Mouse (Mus musculus): ENCODE measurements around the gene Smad6. TPM values are rescaled to one million over a fixed set of nuclear protein-coding genes. Genes with fewer than 3 reads are reported as not detected.
A peak's percentile ranks its signal among the peaks of the same experiment; 100 is the strongest.

The Smad6 gene
- polyA plus RNA-seq, 1 experiment, result 2.6 TPM

DNA sequence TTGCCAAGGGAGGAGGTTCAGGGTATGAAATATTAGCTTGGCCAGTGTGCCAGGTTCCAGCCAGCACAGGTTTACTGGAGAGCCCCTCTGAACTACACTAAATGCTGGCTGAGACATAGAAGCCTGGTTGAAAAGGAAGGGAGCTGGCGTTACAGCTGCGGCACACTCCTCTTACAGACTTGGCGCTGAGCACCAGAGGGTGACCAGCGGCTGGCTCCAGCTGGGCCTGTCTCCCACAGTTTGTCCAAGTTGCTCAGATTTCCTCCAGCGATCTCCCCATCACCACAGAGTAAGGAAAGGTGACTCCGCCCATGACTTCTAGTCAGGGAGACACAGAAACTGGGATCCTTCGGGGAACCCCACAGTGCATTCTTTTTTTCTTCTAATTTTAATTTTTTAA, 95.5 kb downstream of the Smad6 start:
- Histone ChIP-seq H3K27ac (ENCODE audit: insufficient read depth, low read length) (no peak overlapping the region), H3K4me3 (ENCODE audit: insufficient read depth, low read length) (no peak overlapping the region), H3K4me1 (ENCODE audit: control insufficient read depth, insufficient read depth, low read length) (no peaks in the 10 kb centered on the region)
- no peak for TF ChIP-seq CTCF (IDR thresholded peaks at IDR 0.05; ENCODE audit: extremely low read depth, insufficient read depth, low read length)
- TF ChIP-seq POLR2A (IDR thresholded peaks at IDR 0.05; ENCODE audit: extremely low read depth, insufficient read depth, low read length), result no peak

DNA sequence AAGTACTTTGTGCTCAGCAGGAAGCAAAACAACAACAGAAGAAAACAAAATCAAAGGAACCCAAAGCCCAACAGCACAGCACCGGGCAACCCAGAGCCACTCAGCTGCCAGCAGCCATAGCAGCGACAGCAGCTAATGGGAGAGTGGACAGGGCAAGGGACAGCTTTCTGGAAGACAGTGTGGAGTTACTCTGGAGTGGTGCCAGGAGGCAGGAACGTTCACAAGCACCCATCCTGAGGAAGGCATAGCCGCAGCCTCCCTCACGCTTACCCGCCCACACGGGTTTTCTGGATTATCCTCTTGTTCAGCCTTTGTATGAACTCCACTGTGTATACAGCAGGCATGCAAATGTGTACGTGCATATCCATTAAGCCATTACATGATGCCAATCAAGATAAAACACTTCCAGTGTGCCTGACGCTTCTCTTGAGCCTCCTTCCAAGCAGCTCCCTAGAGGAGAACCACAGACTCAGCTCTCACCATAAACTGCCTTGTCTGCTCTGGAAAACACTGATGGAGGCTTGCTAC, 98.6 kb downstream of the Smad6 start:
- TF ChIP-seq POLR2A (IDR thresholded peaks at IDR 0.05; ENCODE audit: extremely low read depth, insufficient read depth, low read length) (no peak), CTCF (IDR thresholded peaks at IDR 0.05; ENCODE audit: extremely low read depth, insufficient read depth, low read length) (no peak)
- H3K27ac ChIP-seq (ENCODE audit: insufficient read depth, low read length), result no peak overlapping the region
- H3K4me3 ChIP-seq (ENCODE audit: insufficient read depth, low read length), result no peak overlapping the region
- H3K4me1 ChIP-seq (ENCODE audit: control insufficient read depth, insufficient read depth, low read length), result no peaks in the 10 kb centered on the region

DNA sequence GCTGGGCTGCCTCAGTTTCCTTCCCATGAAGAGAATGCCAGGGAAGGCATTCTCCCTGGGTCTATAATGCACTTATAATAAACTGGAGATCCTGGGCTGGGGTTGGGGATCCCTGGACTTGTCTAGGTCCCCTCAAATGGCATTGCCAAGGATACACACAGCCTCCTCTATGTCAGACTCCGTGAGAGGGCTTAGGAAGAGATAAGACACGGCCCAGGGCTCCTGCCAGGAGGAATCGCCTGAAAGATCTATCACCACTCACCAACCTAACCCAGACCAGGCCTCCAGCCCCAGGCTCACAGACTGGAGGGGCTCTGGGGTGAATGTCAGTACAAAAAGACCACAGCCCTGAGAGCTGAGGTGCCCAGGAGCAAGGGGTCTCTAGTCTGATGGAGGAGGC, 102.2 kb downstream of the Smad6 start:
- H3K27ac ChIP-seq (ENCODE audit: insufficient read depth, low read length), result peak overlapping the region; percentile 21; the same call in 1 of the 2 replicates
- TF ChIP-seq CTCF (IDR thresholded peaks at IDR 0.05; ENCODE audit: extremely low read depth, insufficient read depth, low read length), result no peak

DNA sequence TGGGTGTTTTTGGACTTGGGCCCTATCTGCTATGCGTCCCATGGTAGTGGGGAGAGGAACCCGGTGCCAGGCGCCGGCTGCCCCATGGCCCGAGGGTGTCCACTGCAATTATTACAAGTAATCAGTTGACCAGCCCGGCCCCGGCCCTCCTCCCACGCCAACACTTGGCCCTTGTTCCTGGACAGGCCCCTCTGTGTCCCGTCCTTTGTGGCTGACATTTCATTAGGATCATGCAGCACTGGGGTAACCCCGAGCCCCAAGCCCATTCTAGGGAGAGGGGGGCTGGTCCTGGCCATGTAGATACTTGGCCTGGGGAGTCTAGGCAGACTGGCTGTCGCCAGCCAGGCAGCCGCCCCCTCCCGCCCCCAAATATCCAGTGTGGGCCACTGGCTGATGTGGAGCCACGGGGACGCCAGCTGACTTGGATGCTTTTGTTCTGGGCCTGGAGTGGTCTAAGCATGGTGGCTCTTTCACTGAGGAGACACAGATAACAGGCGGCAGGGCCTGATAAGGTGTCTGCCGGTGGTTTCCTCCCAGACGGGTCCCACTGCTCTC, 102.8 kb downstream of the Smad6 start:
- Histone ChIP-seq H3K4me1 (ENCODE audit: control insufficient read depth, insufficient read depth, low read length) (no peaks in the 10 kb centered on the region), H3K4me3 (ENCODE audit: insufficient read depth, low read length) (no peak overlapping the region), H3K27ac (ENCODE audit: insufficient read depth, low read length) (peak overlapping the region; percentile 48; the same call in 1 of the 2 replicates)
- TF ChIP-seq CTCF (IDR thresholded peaks at IDR 0.05; ENCODE audit: extremely low read depth, insufficient read depth, low read length) (no peak), POLR2A (IDR thresholded peaks at IDR 0.05; ENCODE audit: extremely low read depth, insufficient read depth, low read length) (no peak)

More for the DNA sequence above, 102.2 kb downstream of the Smad6 start:
- no peaks in the 10 kb centered on the region for H3K4me1 ChIP-seq (ENCODE audit: control insufficient read depth, insufficient read depth, low read length)
- H3K4me3 ChIP-seq (ENCODE audit: insufficient read depth, low read length), result no peak overlapping the region

DNA sequence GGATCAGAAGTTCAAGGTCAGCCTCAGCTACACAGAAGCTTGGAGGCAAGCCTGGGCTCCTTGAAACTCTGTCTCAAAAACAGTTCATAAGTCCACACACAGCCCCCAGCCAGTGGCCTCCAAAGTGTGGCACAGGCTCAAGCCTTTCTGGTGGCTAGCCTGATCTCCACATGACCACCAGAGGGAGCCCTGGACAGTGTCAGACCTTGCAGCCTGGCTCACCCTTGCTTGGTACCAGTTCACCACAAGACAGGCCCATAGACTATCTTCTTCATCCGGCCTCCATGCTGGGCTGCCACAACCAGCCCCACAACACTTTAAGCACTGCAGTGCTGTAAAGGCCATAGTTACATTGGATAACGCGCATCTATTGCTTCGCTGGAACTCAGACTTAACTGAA, 103.6 kb downstream of the Smad6 start:
- TF ChIP-seq POLR2A (IDR thresholded peaks at IDR 0.05; ENCODE audit: extremely low read depth, insufficient read depth, low read length) (no peak), CTCF (IDR thresholded peaks at IDR 0.05; ENCODE audit: extremely low read depth, insufficient read depth, low read length) (peak; percentile 72)
- Histone ChIP-seq H3K4me1 (ENCODE audit: control insufficient read depth, insufficient read depth, low read length) (no peaks in the 10 kb centered on the region), H3K4me3 (ENCODE audit: insufficient read depth, low read length) (no peak overlapping the region), H3K27ac (ENCODE audit: insufficient read depth, low read length) (no peak overlapping the region)

DNA sequence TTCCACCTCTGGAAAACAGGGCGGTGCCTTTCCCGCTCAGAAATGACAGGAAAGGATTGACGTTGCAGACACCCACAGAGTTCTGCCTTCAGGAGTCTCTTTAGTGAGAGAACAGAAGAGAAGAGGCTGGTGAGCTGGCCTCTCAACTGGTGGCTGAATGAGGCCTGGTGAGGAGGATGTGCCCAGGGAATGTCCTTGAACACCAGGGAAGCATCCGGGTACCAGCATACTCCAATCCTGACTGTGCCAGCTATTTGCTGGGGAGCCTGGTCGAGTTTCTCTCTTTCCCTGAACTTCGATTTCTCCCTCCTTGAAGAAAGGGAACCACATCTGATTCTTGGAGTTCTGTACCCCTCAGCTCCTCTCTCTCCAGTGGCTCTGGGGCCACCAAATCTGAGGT, 105.4 kb downstream of the Smad6 start:
- TF ChIP-seq CTCF (IDR thresholded peaks at IDR 0.05; ENCODE audit: extremely low read depth, insufficient read depth, low read length) (no peak), POLR2A (IDR thresholded peaks at IDR 0.05; ENCODE audit: extremely low read depth, insufficient read depth, low read length) (no peak)
- H3K27ac ChIP-seq (ENCODE audit: insufficient read depth, low read length), result no peak overlapping the region
- H3K4me1 ChIP-seq (ENCODE audit: control insufficient read depth, insufficient read depth, low read length), result no peaks in the 10 kb centered on the region
- H3K4me3 ChIP-seq (ENCODE audit: insufficient read depth, low read length), result no peak overlapping the region

DNA sequence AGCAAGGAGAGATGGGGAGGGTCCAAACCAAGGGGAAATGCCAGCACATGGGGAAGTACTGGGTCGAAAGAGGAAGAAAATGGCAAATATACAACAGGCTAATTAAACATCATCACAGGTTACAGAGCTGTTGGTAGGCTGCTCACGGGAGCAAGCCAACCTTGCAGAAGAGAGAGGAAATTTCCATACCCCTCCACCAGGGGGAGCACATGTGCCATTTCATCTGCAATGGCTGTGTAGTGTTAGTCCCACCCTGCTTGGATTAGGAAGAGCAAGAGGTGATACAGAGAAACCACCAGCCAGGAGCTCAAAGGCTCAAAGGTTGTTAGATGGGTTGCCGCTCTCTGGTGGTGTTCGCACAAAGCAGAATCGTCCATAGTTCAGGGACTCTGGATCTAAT, 105.9 kb downstream of the Smad6 start:
- H3K4me1 ChIP-seq (ENCODE audit: control insufficient read depth, insufficient read depth, low read length), result no peaks in the 10 kb centered on the region
- no peak overlapping the region for H3K4me3 ChIP-seq (ENCODE audit: insufficient read depth, low read length)
- TF ChIP-seq CTCF (IDR thresholded peaks at IDR 0.05; ENCODE audit: extremely low read depth, insufficient read depth, low read length), result peak; percentile 80
- no peak for TF ChIP-seq POLR2A (IDR thresholded peaks at IDR 0.05; ENCODE audit: extremely low read depth, insufficient read depth, low read length)
- H3K27ac ChIP-seq (ENCODE audit: insufficient read depth, low read length), result no peak overlapping the region

DNA sequence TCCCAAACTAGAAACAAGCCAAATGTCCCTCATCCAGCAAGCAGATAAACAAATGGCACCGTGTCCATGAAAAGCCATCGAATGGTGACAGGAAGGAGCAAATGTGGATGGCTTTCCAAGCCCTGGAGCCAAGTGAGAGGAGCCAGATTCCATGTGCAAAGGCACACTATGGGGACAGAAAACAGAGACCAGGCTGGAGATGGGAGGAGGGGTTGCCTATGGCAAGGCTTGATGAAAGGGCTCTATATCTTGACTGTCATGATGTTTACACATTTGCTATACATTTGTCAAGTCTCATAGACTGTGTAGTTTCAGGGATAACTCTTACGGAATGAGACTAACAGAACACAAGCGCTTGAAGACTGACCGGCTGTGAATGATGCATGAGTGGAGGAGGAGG, 106.9 kb downstream of the Smad6 start:
- TF ChIP-seq POLR2A (IDR thresholded peaks at IDR 0.05; ENCODE audit: extremely low read depth, insufficient read depth, low read length) (no peak), CTCF (IDR thresholded peaks at IDR 0.05; ENCODE audit: extremely low read depth, insufficient read depth, low read length) (no peak)
- Histone ChIP-seq H3K4me1 (ENCODE audit: control insufficient read depth, insufficient read depth, low read length) (no peaks in the 10 kb centered on the region), H3K4me3 (ENCODE audit: insufficient read depth, low read length) (no peak overlapping the region), H3K27ac (ENCODE audit: insufficient read depth, low read length) (no peak overlapping the region)

DNA sequence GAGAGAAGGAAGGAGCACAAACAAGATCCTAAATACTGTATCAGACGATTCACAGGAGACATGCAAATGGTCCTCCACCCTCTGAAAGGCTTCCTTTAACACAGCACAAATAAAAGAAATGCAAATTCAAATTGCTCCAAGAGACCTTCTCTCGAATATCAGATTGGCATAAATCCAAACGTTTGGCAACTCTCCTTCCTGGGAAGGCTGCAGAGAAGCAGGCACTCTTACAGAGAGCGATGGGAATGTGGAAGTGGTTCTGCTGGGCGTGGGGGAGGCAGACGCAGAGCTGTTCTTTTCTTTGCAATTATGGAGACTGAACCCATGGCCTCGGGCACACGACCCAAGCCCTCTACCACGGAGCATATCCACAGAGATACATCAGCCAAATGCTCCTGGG, 109.8 kb downstream of the Smad6 start:
- Histone ChIP-seq H3K4me1 (ENCODE audit: control insufficient read depth, insufficient read depth, low read length) (no peaks in the 10 kb centered on the region), H3K27ac (ENCODE audit: insufficient read depth, low read length) (no peak overlapping the region), H3K4me3 (ENCODE audit: insufficient read depth, low read length) (no peak overlapping the region)
- no peak for TF ChIP-seq POLR2A (IDR thresholded peaks at IDR 0.05; ENCODE audit: extremely low read depth, insufficient read depth, low read length)
- no peak for TF ChIP-seq CTCF (IDR thresholded peaks at IDR 0.05; ENCODE audit: extremely low read depth, insufficient read depth, low read length)

DNA sequence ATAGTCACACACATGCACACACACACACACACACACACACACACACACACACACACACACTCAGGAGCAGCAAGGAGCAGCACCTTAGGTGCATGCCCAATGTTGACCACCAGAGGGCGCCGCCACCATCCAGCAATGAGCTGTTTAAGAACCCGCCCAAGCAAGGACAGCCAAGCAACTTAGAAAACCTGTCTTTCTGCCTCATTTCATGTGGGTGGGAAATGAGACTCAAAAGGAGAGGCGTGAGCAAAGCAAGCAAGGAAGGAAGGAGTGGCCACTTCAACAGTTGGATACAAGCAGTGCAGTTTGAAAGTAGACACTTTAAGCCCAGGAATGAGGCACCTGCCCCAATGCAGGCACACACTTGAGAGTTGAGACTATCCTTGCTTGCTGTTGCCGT, 112.2 kb downstream of the Smad6 start:
- TF ChIP-seq CTCF (IDR thresholded peaks at IDR 0.05; ENCODE audit: extremely low read depth, insufficient read depth, low read length), result peak; percentile 79
- TF ChIP-seq POLR2A (IDR thresholded peaks at IDR 0.05; ENCODE audit: extremely low read depth, insufficient read depth, low read length), result no peak
- Histone ChIP-seq H3K4me3 (ENCODE audit: insufficient read depth, low read length) (no peak overlapping the region), H3K4me1 (ENCODE audit: control insufficient read depth, insufficient read depth, low read length) (no peaks in the 10 kb centered on the region), H3K27ac (ENCODE audit: insufficient read depth, low read length) (no peak overlapping the region)
